Mouse (Mus musculus) lung, adult 2 months (tissue): ENCODE data around the gene Ccdc102a. TPM values are rescaled to one million over a fixed set of nuclear protein-coding genes. Genes with fewer than 3 reads are reported as not detected.

Source experiments
- DNase-seq: peaks from one replicate; pipeline ENCODE4 v3.0.0; 2022
- H3K4me1 ChIP-seq: fragments of 200-500 bp; 2 replicates; pipeline ENCODE4 v1.6.1; 2011; ENCODE audit warnings: low read length; ENCODE audit not compliant: control insufficient read depth, insufficient read depth
- H3K4me3 ChIP-seq: fragments of 200-500 bp; replicated peaks from 2 replicates; pipeline ENCODE3; 2011; ENCODE audit warnings: low read depth, mild to moderate bottlenecking, control low read depth, low read length; ENCODE audit errors: extremely low read depth
- CTCF ChIP-seq: fragments of 200-500 bp; IDR thresholded peaks from 2 replicates; pipeline ENCODE4 v1.5.1; 2011; ENCODE audit warnings: mild to moderate bottlenecking, low read length, control low read depth; ENCODE audit not compliant: insufficient read depth
- POLR2A ChIP-seq: fragments of 200-500 bp; IDR thresholded peaks from 2 replicates; pipeline ENCODE4 v1.6.1; 2011; ENCODE audit warnings: low read depth, mild to moderate bottlenecking, control low read depth, low read length, borderline replicate concordance; ENCODE audit errors: extremely low read depth
- WGBS: fragments of 180-500 bp; shearing (Covaris S2); methylation state at CpG from one replicate; pipeline ENCODE4 v1.1.7; 2018; 5-methylcytosine and 5-hydroxymethylcytosine counted together
- polyA plus RNA-seq: library from polyadenylated mRNA; depleted of rRNA; stranded (reverse); fragments of >200 nt; gene quantifications from 2 replicates; pipeline ENCODE4 v1.2.3, GENCODE M21; 2012; rRNA removed

The Ccdc102a gene
- 19.0 and 21.2 TPM in 2 replicates for polyA plus RNA-seq

DNA sequence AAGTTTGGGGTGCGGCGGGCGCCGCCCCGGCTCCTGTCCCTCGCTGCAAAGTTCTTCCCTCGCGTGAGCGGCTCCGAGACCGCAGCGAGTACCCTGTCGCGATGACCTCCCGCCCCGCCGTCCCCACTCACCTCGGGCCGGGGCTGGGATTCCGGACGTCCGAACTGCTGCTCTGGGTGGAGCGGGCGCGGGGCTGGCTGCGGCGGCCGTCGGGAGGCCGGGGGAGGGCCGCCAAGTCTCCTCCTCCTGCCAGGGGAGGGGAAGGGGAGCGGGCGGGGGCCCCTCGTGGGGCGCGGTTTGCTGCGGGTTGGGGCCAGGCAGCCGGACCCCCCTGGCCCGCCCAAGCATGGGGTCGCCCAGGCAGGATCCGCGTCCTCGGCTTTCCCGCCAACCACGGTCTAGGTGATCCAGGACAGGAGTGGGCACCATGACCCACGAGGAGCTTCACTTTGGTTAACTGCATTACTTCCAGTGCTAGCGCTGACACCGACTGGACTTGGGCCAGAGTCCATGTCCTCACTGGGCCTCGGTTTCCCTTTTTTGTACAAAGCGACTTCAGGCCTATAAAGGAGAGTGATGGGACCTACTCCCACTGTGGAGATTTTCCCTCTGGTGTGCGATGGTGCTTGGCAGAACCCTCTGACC, at the start of gene Ccdc102a:
Gene Ccdc102a, minus strand, starts transcription at position 248 of the 645 bp plus-strand sequence.
- peak within 1 kb of the TSS; percentile 69 for H3K4me3 ChIP-seq
- TF ChIP-seq POLR2A (0 out of 2 replicates have a peak, but pooled peaks have one; percentile 20), CTCF (no peak)
- peaks cover 16% of the 10 kb centered on the region for H3K4me1 ChIP-seq
- WGBS = 3% methylated on average over 50 of the region's 51 CpGs
- no peak for DNase-seq

DNA sequence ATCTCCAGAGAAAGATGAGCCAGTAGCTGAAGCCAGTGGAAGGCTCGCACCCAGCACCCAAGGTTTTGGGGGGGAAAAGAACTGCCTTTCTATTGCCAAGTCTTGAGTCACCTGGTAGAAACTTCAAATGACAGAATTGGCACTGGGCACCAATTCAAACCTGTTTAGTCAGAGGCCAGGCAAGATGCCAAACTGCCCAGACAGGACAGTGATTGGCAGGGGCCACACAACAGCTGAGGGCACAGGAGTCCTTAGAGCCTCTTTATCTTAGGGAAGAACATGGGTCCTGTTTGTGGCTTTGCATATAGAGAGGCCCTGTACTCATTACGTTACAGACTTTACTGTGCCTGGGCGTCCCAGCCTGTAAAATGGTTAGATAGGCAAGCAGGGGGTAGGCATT, 49.7 kb upstream of the Ccdc102a start:
- peak; percentile 69 for DNase-seq
- TF ChIP-seq POLR2A = no peak
- TF ChIP-seq CTCF = no peak
- WGBS = 59% methylated on average over 3 of the region's 3 CpGs
- peaks cover 3% of the 10 kb centered on the region; the same call in 1 of the 2 replicates for H3K4me1 ChIP-seq
- no peak overlapping the region for H3K4me3 ChIP-seq

DNA sequence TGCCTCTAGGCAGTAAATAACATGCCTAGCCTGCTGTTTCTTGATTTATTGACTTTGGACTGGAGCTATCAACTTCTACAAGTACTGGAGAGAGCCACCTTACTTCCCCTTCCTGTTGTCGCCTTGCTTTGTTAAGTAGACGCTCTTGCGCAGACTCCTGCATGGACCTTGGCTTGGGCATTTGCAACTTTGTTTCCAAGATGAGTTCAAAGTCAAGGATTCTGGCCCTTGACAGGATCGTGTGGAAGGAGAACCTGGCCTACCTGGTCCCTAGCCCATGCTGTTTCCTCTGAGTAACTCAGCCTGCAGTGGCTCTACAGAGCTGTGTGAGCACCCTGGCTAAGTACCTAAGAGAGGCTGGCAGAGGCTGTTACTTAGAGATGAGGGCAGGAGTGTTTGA, 49.2 kb upstream of the Ccdc102a start:
- Histone ChIP-seq H3K4me1 (peaks cover 3% of the 10 kb centered on the region; the same call in 1 of the 2 replicates), H3K4me3 (no peak overlapping the region)
- WGBS = 31% methylated on average over 4 of the region's 4 CpGs
- TF ChIP-seq POLR2A (no peak), CTCF (no peak)
- no peak for DNase-seq

DNA sequence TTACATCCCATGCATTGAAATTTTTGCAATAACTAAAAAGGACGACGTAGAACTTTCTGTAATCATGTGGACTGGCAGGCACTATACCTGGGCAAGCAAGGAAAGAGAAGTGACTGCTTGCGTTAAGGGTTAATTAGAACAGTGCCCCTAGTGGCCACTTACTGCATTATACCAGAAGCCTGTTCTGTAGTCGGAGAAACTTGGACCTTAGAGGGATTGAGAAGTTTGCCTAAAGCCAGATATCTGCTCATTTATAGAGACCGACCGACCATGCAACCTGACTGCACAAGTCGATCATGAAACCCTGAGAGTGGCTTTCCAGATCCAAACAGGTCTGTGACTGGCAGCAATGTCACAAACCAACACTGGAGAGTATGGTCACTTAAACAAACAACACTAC, 48.7 kb upstream of the Ccdc102a start:
- WGBS = 16% methylated on average over 7 of the region's 7 CpGs
- Histone ChIP-seq H3K4me1 (peaks cover 3% of the 10 kb centered on the region; the same call in 1 of the 2 replicates), H3K4me3 (no peak overlapping the region)
- no peak for DNase-seq
- TF ChIP-seq CTCF (peak; percentile 35; the same call in 1 of the 2 replicates), POLR2A (no peak)

DNA sequence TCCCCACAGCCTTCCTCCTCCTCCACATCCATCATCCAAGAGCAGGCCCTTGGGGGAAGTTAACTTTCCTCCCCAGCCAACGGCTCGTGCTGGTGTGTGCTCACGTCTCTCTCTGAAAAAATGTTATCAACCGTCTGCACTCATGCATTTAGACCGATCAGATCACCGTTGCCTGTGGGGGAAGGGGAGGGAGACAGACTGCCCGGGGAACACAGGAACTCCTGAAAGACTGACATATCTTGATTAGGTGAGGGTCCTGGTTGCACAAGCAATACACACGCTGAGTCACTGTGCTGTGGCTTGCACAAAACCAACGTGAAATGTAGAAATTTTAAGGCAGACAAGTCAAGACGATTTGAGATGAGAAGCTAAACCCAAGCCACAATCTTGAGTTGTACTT, 46.9 kb upstream of the Ccdc102a start:
- H3K4me3 ChIP-seq = no peak overlapping the region
- WGBS = 25% methylated on average over 10 of the region's 10 CpGs
- H3K4me1 ChIP-seq = peaks cover 3% of the 10 kb centered on the region; the same call in 1 of the 2 replicates
- TF ChIP-seq POLR2A = no peak
- no peak for TF ChIP-seq CTCF
- DNase-seq = no peak

DNA sequence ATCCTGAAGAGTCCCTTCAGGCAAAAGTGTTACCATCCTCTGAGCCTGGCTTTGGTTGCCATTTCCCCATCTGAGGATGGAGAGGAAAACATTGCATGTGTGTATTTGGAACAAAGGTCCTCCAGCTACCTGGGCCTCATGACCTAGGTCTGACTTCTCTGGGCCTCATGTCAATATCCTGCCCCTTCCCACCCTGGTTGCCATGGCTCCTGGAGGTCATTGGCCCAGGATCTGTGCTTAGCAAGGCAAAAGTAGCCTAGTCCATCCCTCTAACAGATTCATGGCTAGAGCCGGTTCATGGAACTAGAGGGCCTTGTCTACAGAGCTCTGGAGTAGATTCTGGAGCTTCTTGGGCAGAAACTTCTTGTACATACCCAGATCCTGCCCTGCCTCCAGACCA, 44.3 kb upstream of the Ccdc102a start:
- TF ChIP-seq CTCF (no peak), POLR2A (no peak)
- WGBS = 86% methylated on average over 1 of the region's 1 CpGs
- 0 out of 2 replicates have a peak, but pooled peaks cover 3% of the 10 kb centered on the region for H3K4me1 ChIP-seq
- H3K4me3 ChIP-seq = no peak overlapping the region
- DNase-seq = no peak

DNA sequence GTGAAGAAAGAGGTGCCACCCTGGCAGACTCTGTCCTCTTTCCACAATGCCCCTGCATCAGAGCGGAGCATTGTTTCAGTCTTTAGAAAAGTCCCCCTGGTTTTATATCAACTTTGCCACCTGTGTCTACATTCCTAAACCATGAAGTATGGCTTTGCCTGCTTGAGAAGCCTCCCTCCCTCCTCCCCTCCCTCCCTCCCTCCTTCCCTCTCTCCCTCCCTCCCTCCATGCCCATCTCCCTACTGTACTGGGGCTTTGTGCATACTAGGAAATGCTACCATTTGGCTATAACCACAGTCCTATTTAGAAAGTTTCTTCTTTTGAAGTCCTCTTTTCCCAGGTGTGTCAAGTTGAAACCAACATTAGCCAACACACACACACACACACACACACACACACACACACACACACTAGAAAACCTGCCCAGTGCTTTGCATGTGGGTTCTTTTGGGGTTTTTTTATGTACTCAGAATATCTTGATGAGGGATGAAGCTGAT, 38.2 kb upstream of the Ccdc102a start:
- 62% methylated on average over 1 of the region's 1 CpGs for WGBS
- no peak overlapping the region for H3K4me3 ChIP-seq
- no peak for TF ChIP-seq CTCF
- no peak for TF ChIP-seq POLR2A
- DNase-seq = no peak
- 0 out of 2 replicates have a peak, but pooled peaks cover 3% of the 10 kb centered on the region for H3K4me1 ChIP-seq

DNA sequence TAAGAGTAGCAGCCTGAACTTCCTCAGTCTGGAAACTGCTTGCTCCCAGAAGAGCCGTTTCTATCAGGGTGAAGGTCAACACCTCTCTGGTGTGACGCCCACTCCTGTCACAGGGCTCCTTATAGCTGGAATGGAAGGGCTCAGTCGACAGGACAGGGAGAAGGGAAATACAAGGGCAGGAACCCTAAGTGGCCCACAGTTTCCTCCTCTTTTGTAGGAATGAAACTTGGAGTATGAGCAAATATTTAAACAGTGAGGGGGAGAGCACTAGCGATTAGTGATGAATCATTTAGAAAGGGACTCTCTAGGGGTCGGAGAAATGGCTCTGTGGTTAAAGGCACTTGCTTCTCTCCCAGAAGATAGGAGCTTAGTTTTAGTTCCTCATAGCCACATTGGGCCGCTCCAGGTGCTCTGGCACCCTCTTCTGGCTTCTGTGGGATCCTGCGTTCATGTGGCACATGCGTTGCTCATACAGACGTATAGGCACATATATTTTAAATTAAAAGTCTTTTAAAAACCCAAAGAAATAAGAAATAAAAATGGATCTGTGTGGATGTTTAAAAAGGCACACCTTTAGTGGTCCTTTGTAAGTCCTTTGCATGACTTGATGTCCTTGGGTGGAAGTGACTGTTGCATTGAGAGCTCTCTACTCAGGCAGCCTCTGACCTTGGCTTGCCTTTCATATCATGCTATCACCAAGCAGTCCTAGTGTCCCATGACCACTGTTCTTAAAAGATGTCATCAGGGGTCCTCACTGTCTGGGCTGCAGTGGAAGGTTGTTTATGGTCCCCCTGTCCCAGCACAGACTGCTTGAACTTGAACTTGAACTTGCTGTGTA, 37.2 kb upstream of the Ccdc102a start:
- 16% methylated on average over 9 of the region's 9 CpGs for WGBS
- H3K4me3 ChIP-seq = no peak overlapping the region
- DNase-seq = peak; percentile 37
- 0 out of 2 replicates have a peak, but pooled peaks cover 3% of the 10 kb centered on the region for H3K4me1 ChIP-seq
- peak; percentile 66 for TF ChIP-seq CTCF
- TF ChIP-seq POLR2A = no peak

DNA sequence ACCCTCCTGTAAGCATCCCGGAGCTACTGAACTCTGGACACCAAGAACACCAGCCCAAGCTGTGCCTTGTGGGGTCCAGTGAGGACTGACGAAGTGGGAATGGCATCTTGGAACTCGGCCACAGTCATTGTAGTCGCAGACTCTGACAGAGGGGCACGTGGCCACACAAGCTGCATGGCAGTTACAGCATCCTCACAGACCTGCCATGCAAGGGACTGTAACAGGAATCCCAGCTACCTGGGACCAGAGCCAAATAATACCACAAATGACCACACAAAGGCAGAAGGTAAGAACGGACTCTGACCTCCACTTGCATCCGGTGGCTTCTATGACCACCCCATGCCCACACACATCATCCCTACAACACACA, 36.5 kb upstream of the Ccdc102a start:
- DNase-seq = peak; percentile 34
- Histone ChIP-seq H3K4me1 (0 out of 2 replicates have a peak, but pooled peaks cover 3% of the 10 kb centered on the region), H3K4me3 (no peak overlapping the region)
- WGBS = 36% methylated on average over 7 of the region's 7 CpGs
- TF ChIP-seq POLR2A (no peak), CTCF (no peak)
